Mouse (Mus musculus): ENCODE results near the gene Kcnmb2. TPM values are rescaled to one million over a fixed set of nuclear protein-coding genes. Genes with fewer than 3 reads are reported as not detected.
A peak's percentile ranks its signal among the peaks of the same experiment; 100 is the strongest.

Gene Kcnmb2
- 0.35 and 0.52 TPM in 2 replicates for polyA plus RNA-seq (2016; fragmentation: Nextera tagmentation; extraction: Ambion mirVana)

GRCm38 (mm10) chr3:31902504-31903330, at the start of gene Kcnmb2:
Gene Kcnmb2 (plus strand): TSS chr3:31902507.
- H3K9me3 ChIP-seq: no peaks in the 10 kb centered on the region
- peaks cover 10% of the 10 kb centered on the region; the same call in 1 of the 2 replicates for H3K4me1 ChIP-seq
- DNase-seq (ENCODE audit: low spot score): no peak
- H3K4me3 ChIP-seq: peak within 1 kb of the TSS; percentile 48
- peaks cover 4% of the 10 kb centered on the region; the same call in 1 of the 2 replicates for H3K27me3 ChIP-seq (ENCODE audit: insufficient read depth, poor library complexity, severe bottlenecking)
- H3K36me3 ChIP-seq: no peaks in the 10 kb centered on the region
- H3K27ac ChIP-seq: 0 out of 2 replicates have a peak within 1 kb of the TSS, but pooled peaks have one; percentile 16
- 2% methylated on average over 22 of the region's 22 CpGs for WGBS

DNA sequence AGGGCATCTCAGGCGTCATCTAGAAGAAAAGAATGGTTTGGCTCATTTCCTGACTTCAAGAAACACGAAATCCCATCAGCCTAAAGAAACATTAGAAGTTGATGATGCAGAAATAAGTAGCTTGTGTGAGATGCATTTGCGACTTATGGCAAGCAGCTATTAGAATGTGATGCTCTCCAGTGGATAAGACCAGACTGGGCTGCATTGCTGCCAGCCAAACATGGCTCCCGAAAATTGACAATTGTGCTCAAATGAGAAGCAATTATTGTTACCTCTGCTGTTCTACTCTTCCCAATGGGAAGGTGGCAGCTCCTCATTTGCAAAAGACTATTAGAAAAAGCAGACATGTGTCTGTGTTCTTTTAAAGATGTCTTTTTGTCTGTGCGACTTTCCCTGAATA, 38.8 kb upstream of the Kcnmb2 start:
- H3K4me1 ChIP-seq: no peaks in the 10 kb centered on the region
- no peaks in the 10 kb centered on the region for H3K9me3 ChIP-seq
- no peak overlapping the region for H3K4me3 ChIP-seq
- H3K36me3 ChIP-seq: no peaks in the 10 kb centered on the region
- WGBS: 83% methylated on average over 5 of the region's 5 CpGs
- no peak for DNase-seq (ENCODE audit: low spot score)
- no peaks in the 10 kb centered on the region for H3K27me3 ChIP-seq (ENCODE audit: insufficient read depth, poor library complexity, severe bottlenecking)
- no peak overlapping the region for H3K27ac ChIP-seq

DNA sequence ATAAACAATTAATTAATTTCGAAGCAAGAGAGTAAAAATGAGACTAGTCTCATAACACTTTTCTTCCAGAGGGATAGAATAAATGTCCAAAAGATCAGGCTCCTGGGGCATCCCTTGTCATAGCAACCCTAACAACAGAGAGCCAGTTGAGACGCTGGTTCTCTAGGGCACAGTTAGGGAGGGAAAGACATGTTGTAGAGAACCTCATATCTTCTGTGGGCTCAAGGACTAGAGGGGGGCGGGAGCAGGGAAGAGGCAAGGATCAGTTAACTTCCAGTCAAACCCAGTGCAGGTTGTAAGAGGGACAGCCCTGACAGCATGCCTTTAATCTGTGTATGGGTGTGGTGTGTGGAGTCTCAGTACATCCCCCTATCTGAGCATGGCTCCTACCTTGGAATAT, 38.2 kb upstream of the Kcnmb2 start:
- Histone ChIP-seq H3K27me3 (ENCODE audit: insufficient read depth, poor library complexity, severe bottlenecking) (no peaks in the 10 kb centered on the region), H3K27ac (no peak overlapping the region), H3K4me3 (no peak overlapping the region), H3K36me3 (no peaks in the 10 kb centered on the region), H3K9me3 (no peaks in the 10 kb centered on the region), H3K4me1 (no peaks in the 10 kb centered on the region)
- WGBS: 71% methylated on average over 3 of the region's 3 CpGs
- no peak for DNase-seq (ENCODE audit: low spot score)

DNA sequence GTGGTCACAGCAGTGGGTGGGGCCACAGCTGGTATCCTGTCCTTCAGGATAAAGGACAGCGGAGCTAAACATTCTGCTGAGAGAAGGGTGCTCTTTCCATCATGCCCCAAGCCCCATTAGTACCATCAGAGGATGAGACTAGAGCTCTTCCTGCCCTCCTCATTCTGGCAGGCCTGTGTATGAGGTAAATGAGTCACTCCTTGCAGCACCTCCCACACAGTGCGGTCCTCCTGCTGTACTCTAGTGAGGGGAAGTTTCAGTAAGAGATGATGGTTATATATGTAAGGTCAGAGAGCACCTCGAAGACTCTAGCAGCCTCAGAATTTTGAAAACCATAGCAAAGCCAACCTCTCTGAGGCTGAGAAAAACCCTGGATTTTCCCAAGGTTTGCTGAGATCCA, 30.8 kb upstream of the Kcnmb2 start:
- Histone ChIP-seq H3K27me3 (ENCODE audit: insufficient read depth, poor library complexity, severe bottlenecking) (no peaks in the 10 kb centered on the region), H3K4me3 (no peak overlapping the region), H3K27ac (no peak overlapping the region), H3K9me3 (no peaks in the 10 kb centered on the region), H3K36me3 (no peaks in the 10 kb centered on the region), H3K4me1 (no peaks in the 10 kb centered on the region)
- 80% methylated on average over 3 of the region's 3 CpGs for WGBS
- DNase-seq (ENCODE audit: low spot score): no peak

GRCm38 (mm10) chr3:31882621-31883131, 19.6 kb upstream of the Kcnmb2 start:
- 79% methylated on average over 12 of the region's 12 CpGs for WGBS
- Histone ChIP-seq H3K9me3 (no peaks in the 10 kb centered on the region), H3K36me3 (no peaks in the 10 kb centered on the region), H3K27ac (no peak overlapping the region), H3K4me3 (no peak overlapping the region), H3K27me3 (ENCODE audit: insufficient read depth, poor library complexity, severe bottlenecking) (no peaks in the 10 kb centered on the region), H3K4me1 (peaks cover 7% of the 10 kb centered on the region; the same call in 1 of the 2 replicates)
- no peak for DNase-seq (ENCODE audit: low spot score)

GRCm38 (mm10) chr3:31892653-31893052, 9.7 kb upstream of the Kcnmb2 start:
- DNase-seq (ENCODE audit: low spot score): no peak
- no peaks in the 10 kb centered on the region for H3K9me3 ChIP-seq
- H3K4me1 ChIP-seq: no peaks in the 10 kb centered on the region
- H3K4me3 ChIP-seq: no peak overlapping the region
- H3K27ac ChIP-seq: no peak overlapping the region
- no peaks in the 10 kb centered on the region for H3K36me3 ChIP-seq
- 56% methylated on average over 2 of the region's 2 CpGs for WGBS
- no peaks in the 10 kb centered on the region for H3K27me3 ChIP-seq (ENCODE audit: insufficient read depth, poor library complexity, severe bottlenecking)

DNA sequence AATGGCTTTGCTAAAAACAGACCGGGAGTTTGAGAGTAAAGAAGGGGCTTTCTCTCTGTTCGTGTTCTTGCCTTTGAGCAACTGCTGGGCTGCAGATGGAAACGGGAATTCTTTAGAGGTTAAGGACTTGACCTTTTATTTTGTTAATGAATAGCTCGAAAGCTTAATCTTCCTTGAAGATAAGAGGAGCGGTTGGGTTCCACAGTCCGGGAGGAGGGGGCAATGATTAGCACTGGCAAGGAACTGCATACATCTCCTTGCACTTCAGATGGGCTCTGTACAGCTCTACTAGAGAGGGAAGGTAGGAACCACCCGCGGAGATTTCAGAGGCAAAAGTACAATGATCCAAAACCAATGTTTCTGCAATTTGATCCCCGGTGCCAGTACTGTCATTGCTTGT, 1.2 kb downstream of the Kcnmb2 start:
- Histone ChIP-seq H3K4me3 (peak overlapping the region; percentile 48), H3K27ac (no peak overlapping the region), H3K27me3 (ENCODE audit: insufficient read depth, poor library complexity, severe bottlenecking) (peaks cover 4% of the 10 kb centered on the region; the same call in 1 of the 2 replicates), H3K4me1 (peaks cover 10% of the 10 kb centered on the region; the same call in 1 of the 2 replicates), H3K36me3 (no peaks in the 10 kb centered on the region), H3K9me3 (no peaks in the 10 kb centered on the region)
- DNase-seq (ENCODE audit: low spot score): no peak
- WGBS: 3% methylated on average over 9 of the region's 9 CpGs

DNA sequence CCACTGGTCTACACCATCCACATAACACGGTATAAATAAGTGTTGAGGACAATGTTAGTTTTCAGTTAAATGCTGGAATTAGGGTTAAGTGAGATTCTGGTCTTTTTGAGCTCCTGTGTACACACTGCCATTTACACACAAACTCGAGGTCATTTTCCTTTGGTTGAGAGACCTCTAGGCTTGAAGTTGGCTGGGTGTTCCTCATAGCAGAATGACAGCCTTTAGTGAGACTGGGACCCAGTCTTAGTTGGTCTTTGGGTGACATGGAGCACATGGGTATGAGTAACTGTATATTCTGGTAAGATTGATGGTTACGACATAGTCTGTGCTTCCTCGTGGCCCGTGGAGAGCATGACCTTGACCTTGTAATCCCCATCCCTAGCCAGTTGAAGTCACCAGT, 1.8 kb downstream of the Kcnmb2 start:
- H3K4me1 ChIP-seq: peaks cover 10% of the 10 kb centered on the region; the same call in 1 of the 2 replicates
- 59% methylated on average over 5 of the region's 5 CpGs for WGBS
- no peaks in the 10 kb centered on the region for H3K36me3 ChIP-seq
- DNase-seq (ENCODE audit: low spot score): no peak
- no peak overlapping the region for H3K4me3 ChIP-seq
- H3K27me3 ChIP-seq (ENCODE audit: insufficient read depth, poor library complexity, severe bottlenecking): peaks cover 4% of the 10 kb centered on the region; the same call in 1 of the 2 replicates
- H3K27ac ChIP-seq: no peak overlapping the region
- no peaks in the 10 kb centered on the region for H3K9me3 ChIP-seq

GRCm38 (mm10) chr3:31911168-31911567, 8.9 kb downstream of the Kcnmb2 start:
- DNase-seq (ENCODE audit: low spot score): no peak
- Histone ChIP-seq H3K27me3 (ENCODE audit: insufficient read depth, poor library complexity, severe bottlenecking) (no peaks in the 10 kb centered on the region), H3K36me3 (no peaks in the 10 kb centered on the region), H3K4me3 (no peak overlapping the region), H3K9me3 (no peaks in the 10 kb centered on the region), H3K27ac (no peak overlapping the region), H3K4me1 (peaks cover 8% of the 10 kb centered on the region)
- WGBS: 60% methylated on average over 5 of the region's 5 CpGs

GRCm38 (mm10) chr3:31911690-31912089, 9.4 kb downstream of the Kcnmb2 start:
- Histone ChIP-seq H3K27ac (no peak overlapping the region), H3K27me3 (ENCODE audit: insufficient read depth, poor library complexity, severe bottlenecking) (no peaks in the 10 kb centered on the region), H3K36me3 (no peaks in the 10 kb centered on the region), H3K9me3 (no peaks in the 10 kb centered on the region), H3K4me1 (peaks cover 8% of the 10 kb centered on the region), H3K4me3 (no peak overlapping the region)
- no peak for DNase-seq (ENCODE audit: low spot score)
- 40% methylated on average over 3 of the region's 3 CpGs for WGBS

GRCm38 (mm10) chr3:31928544-31928943, 26.2 kb downstream of the Kcnmb2 start:
- WGBS: 90% methylated on average over 1 of the region's 1 CpGs
- H3K27ac ChIP-seq: no peak overlapping the region

DNA sequence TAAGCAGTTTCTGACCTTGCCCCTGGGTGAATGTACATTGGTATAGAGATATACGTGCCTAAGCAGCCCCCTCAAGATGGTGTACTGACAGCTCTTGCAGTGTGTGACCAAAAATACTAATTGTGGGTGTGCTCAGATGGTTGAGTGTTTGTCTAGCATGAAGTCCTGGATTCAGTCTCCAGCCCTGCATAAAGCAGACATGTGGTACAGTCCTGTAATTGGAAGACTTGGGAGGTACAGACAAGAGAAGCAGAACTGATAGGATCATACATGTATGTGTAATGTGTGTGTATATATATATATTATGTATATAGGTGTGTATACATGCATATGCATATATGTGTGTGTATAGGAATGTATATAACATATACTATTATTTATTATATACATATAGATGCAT, 32.4 kb downstream of the Kcnmb2 start:
- no peak for DNase-seq (ENCODE audit: low spot score)
- 88% methylated on average over 1 of the region's 1 CpGs for WGBS
- H3K9me3 ChIP-seq: no peaks in the 10 kb centered on the region
- no peak overlapping the region for H3K27ac ChIP-seq
- H3K36me3 ChIP-seq: no peaks in the 10 kb centered on the region
- no peak overlapping the region for H3K4me3 ChIP-seq
- H3K27me3 ChIP-seq (ENCODE audit: insufficient read depth, poor library complexity, severe bottlenecking): no peaks in the 10 kb centered on the region
- no peaks in the 10 kb centered on the region for H3K4me1 ChIP-seq

More at GRCm38 (mm10) chr3:31928544-31928943, 26.2 kb downstream of the Kcnmb2 start:
- H3K9me3 ChIP-seq: no peaks in the 10 kb centered on the region
- no peaks in the 10 kb centered on the region for H3K27me3 ChIP-seq (ENCODE audit: insufficient read depth, poor library complexity, severe bottlenecking)
- no peaks in the 10 kb centered on the region for H3K4me1 ChIP-seq
- DNase-seq (ENCODE audit: low spot score): no peak
- H3K36me3 ChIP-seq: no peaks in the 10 kb centered on the region
- no peak overlapping the region for H3K4me3 ChIP-seq

GRCm38 (mm10) chr3:31941478-31941877, 39.2 kb downstream of the Kcnmb2 start:
- H3K4me3 ChIP-seq: no peak overlapping the region
- DNase-seq (ENCODE audit: low spot score): peak; percentile 75
- no peak overlapping the region for H3K27ac ChIP-seq
- H3K9me3 ChIP-seq: no peaks in the 10 kb centered on the region
- no peaks in the 10 kb centered on the region for H3K4me1 ChIP-seq
- no peaks in the 10 kb centered on the region for H3K36me3 ChIP-seq
- H3K27me3 ChIP-seq (ENCODE audit: insufficient read depth, poor library complexity, severe bottlenecking): no peaks in the 10 kb centered on the region
- 23% methylated on average over 6 of the region's 6 CpGs for WGBS

Data from heart, embryonic 10.5 days (tissue).